Comparison of ENCODE assay signal across 23 mouse cellular contexts in the genomic region with DNA sequence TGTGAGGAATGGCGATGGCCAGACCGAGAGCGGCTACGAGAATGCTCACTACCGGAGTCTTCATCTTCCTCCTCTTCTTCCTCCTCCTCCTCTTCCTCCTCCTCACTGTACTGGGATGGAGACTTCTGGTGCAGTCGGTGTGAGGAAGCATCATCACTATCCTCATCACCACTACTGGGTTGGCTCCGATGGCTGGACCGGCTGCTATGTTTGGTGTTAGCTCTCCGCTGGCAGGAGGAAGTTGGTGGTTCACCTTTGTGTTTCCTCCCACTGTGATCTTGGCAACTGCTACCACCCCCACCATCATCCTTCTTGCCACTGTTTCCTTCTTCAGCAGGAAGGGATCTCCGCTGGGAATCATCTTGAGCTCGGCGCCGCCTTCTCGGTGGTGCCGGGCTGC. TPM values are rescaled to one million over a fixed set of nuclear protein-coding genes. Genes with fewer than 3 reads are reported as not detected.
DNase-seq lines count a peak whose midpoint lies in the region; ATAC-seq and TF ChIP-seq lines count a peak whose summit lies in the region.
"Had no signal": no experiment of that assay in that cellular context is flagged by ENCODE, and none has a peak within 500 bp of the region (broad histone marks: within the 10 kb centered on the region; RNA-seq: fewer than 3 reads in every experiment).

No protein-coding gene starts in this region.

- no peaks in the 10 kb centered on the region for H3K4me1 ChIP-seq in heart, embryonic 10.5 days
- peaks cover 13% of the 10 kb centered on the region for H3K4me1 ChIP-seq in liver, embryonic 12.5 days
- H3K4me1 ChIP-seq in liver, postnatal 0 days (ENCODE audit: insufficient read depth) = no peaks in the 10 kb centered on the region
- no peaks in the 10 kb centered on the region for H3K4me1 ChIP-seq in hindbrain, embryonic 16.5 days (ENCODE audit: control insufficient read depth, insufficient read depth, low read depth, low read length)
- H3K4me1 ChIP-seq: embryonic facial prominence, embryonic 13.5 days; embryonic facial prominence, embryonic 15.5 days; forebrain, embryonic 10.5 days; forebrain, embryonic 12.5 days had no signal

- H3K9me3 ChIP-seq in heart, embryonic 10.5 days = no peaks in the 10 kb centered on the region
- H3K9me3 ChIP-seq in liver, embryonic 12.5 days (replicated peaks) = no peaks in the 10 kb centered on the region
- H3K9me3 ChIP-seq in liver, postnatal 0 days (ENCODE audit: low read length) = no peaks in the 10 kb centered on the region
- H3K9me3 ChIP-seq in hindbrain, embryonic 16.5 days (ENCODE audit: control insufficient read depth, low read length) = no peaks in the 10 kb centered on the region
- H3K9me3 ChIP-seq: embryonic facial prominence, embryonic 13.5 days; embryonic facial prominence, embryonic 15.5 days; forebrain, embryonic 10.5 days; forebrain, embryonic 12.5 days had no signal

- WGBS in heart, embryonic 10.5 days = 96% methylated on average over 15 of the region's 15 CpGs
- WGBS in liver, embryonic 12.5 days (ENCODE audit: insufficient replicate concordance) = 89% methylated on average over 15 of the region's 15 CpGs
- WGBS in liver, postnatal 0 days (ENCODE audit: insufficient replicate concordance) = 97% methylated on average over 15 of the region's 15 CpGs
- WGBS in hindbrain, embryonic 16.5 days = 94% methylated on average over 15 of the region's 15 CpGs

- peak; percentile 73 for DNase-seq in heart, embryonic 10.5 days (ENCODE audit: low spot score)
- no peak for DNase-seq in heart, adult 18-20 months
- no peak for DNase-seq in liver, postnatal 0 days
- DNase-seq in testis, postnatal 10 days (ENCODE audit: low spot score) = peak; percentile 37
- DNase-seq in testis, postnatal 14 days (ENCODE audit: low spot score) = no peak
- DNase-seq: adrenal gland, adult 2 months; adrenal gland, postnatal 10 days; adrenal gland, postnatal 25 days; cerebellum, adult 11 months; cerebellum, adult 18-20 months; cerebellum, adult 8-10 months; cerebellum, adult 9-11 months; cerebellum, postnatal 14 days; cerebellum, postnatal 36 days; embryo, embryonic 11 days had no signal

- no peak for TF ChIP-seq CTCF in liver, postnatal 0 days (IDR thresholded peaks at IDR 0.05; ENCODE audit: low read depth)

- peaks cover 75% of the 10 kb centered on the region for H3K36me3 ChIP-seq in heart, embryonic 10.5 days
- H3K36me3 ChIP-seq in liver, embryonic 12.5 days = peaks cover 72% of the 10 kb centered on the region
- peaks cover 52% of the 10 kb centered on the region for H3K36me3 ChIP-seq in liver, postnatal 0 days (replicated peaks; ENCODE audit: insufficient read depth, low read length)
- peaks cover 33% of the 10 kb centered on the region for H3K36me3 ChIP-seq in hindbrain, embryonic 16.5 days (ENCODE audit: control insufficient read depth, insufficient read depth, low read length)

- H3K27me3 ChIP-seq in heart, embryonic 10.5 days (ENCODE audit: insufficient read depth, poor library complexity, severe bottlenecking) = no peaks in the 10 kb centered on the region
- H3K27me3 ChIP-seq in liver, embryonic 12.5 days (replicated peaks) = no peaks in the 10 kb centered on the region
- H3K27me3 ChIP-seq in liver, postnatal 0 days (ENCODE audit: insufficient read depth, low read length) = no peaks in the 10 kb centered on the region
- H3K27me3 ChIP-seq in hindbrain, embryonic 16.5 days (replicated peaks; ENCODE audit: control insufficient read depth, insufficient read depth, low read length) = no peaks in the 10 kb centered on the region
- H3K27me3 ChIP-seq: embryonic facial prominence, embryonic 13.5 days; embryonic facial prominence, embryonic 15.5 days; forebrain, embryonic 12.5 days had no signal

- TF ChIP-seq EP300 in liver, postnatal 0 days (IDR thresholded peaks at IDR 0.05; ENCODE audit: low read depth) = no peak

- no peak overlapping the region for H3K4me3 ChIP-seq in heart, embryonic 10.5 days
- no peak overlapping the region for H3K4me3 ChIP-seq in liver, embryonic 12.5 days
- no peak overlapping the region for H3K4me3 ChIP-seq in liver, postnatal 0 days (ENCODE audit: low read depth, low read length)
- H3K4me3 ChIP-seq in hindbrain, embryonic 16.5 days (ENCODE audit: low read length) = no peak overlapping the region
- H3K4me3 ChIP-seq: embryonic facial prominence, embryonic 13.5 days; embryonic facial prominence, embryonic 15.5 days; erythroblast, embryonic 14.5 days; forebrain, embryonic 10.5 days; forebrain, embryonic 12.5 days had no signal

- no peak for ATAC-seq in liver, embryonic 12.5 days
- ATAC-seq in liver, postnatal 0 days = no peak
- ATAC-seq in hindbrain, embryonic 16.5 days = no peak
- ATAC-seq: forebrain, embryonic 14.5 days had no signal

- no peak overlapping the region for H3K27ac ChIP-seq in heart, embryonic 10.5 days
- H3K27ac ChIP-seq in liver, embryonic 12.5 days = peak overlapping the region; percentile 25; the same call in 1 of the 2 replicates
- H3K27ac ChIP-seq in liver, postnatal 0 days (ENCODE audit: low read depth) = no peak overlapping the region
- no peak overlapping the region for H3K27ac ChIP-seq in hindbrain, embryonic 16.5 days (ENCODE audit: low read depth, low read length)
- H3K27ac ChIP-seq: embryonic facial prominence, embryonic 13.5 days; embryonic facial prominence, embryonic 15.5 days; forebrain, embryonic 10.5 days; forebrain, embryonic 12.5 days had no signal

- H3K4me2 ChIP-seq in liver, embryonic 12.5 days = no peak overlapping the region
- H3K4me2 ChIP-seq in liver, postnatal 0 days (ENCODE audit: low read depth, low read length) = no peak overlapping the region
- no peak overlapping the region for H3K4me2 ChIP-seq in hindbrain, embryonic 16.5 days (ENCODE audit: low read length)
- H3K4me2 ChIP-seq: embryonic facial prominence, embryonic 13.5 days; embryonic facial prominence, embryonic 15.5 days; forebrain, embryonic 12.5 days had no signal

- H3K9ac ChIP-seq in liver, embryonic 12.5 days = no peak overlapping the region
- no peak overlapping the region for H3K9ac ChIP-seq in liver, postnatal 0 days (replicated peaks)
- H3K9ac ChIP-seq in hindbrain, embryonic 16.5 days (ENCODE audit: low read depth, low read length) = no peak overlapping the region
- H3K9ac ChIP-seq: embryonic facial prominence, embryonic 13.5 days; embryonic facial prominence, embryonic 15.5 days; forebrain, embryonic 12.5 days had no signal

RNA-seq across cellular contexts. Expression of a gene that starts 10.2 kb away (rescaled TPM):
- polyA plus RNA-seq in heart, embryonic 10.5 days (2016; fragmentation: Nextera tagmentation; extraction: Ambion mirVana) = 13.2 and 19.5 TPM in 2 replicates
- total RNA-seq in heart, adult 18-20 months (2021) = 1 to 10 TPM; 4.1 to 4.4 TPM
- polyA plus RNA-seq in liver, embryonic 12.5 days (2016; fragmentation: Nextera tagmentation; extraction: Ambion mirVana) = 82.1 and 88.2 TPM in 2 replicates
- 41.0 and 44.8 TPM in 2 replicates for polyA plus RNA-seq in liver, postnatal 0 days (2015; fragmentation: Nextera tagmentation; extraction: Ambion mirVana)
- polyA plus RNA-seq in hindbrain, embryonic 16.5 days (2015; fragmentation: Nextera tagmentation; extraction: Ambion mirVana) = 9.4 and 13.1 TPM in 2 replicates

RNA-seq across cellular contexts. Expression of a gene that starts 32.6 kb away (rescaled TPM):
- 1.7 and 3.6 TPM in 2 replicates for polyA plus RNA-seq in heart, embryonic 10.5 days (2016; fragmentation: Nextera tagmentation; extraction: Ambion mirVana)
- total RNA-seq in heart, adult 18-20 months (2021) = 1 to 10 TPM; 3.4 to 4.8 TPM
- 1.3 and 1.9 TPM in 2 replicates for polyA plus RNA-seq in liver, embryonic 12.5 days (2016; fragmentation: Nextera tagmentation; extraction: Ambion mirVana)
- polyA plus RNA-seq in liver, postnatal 0 days (2015; fragmentation: Nextera tagmentation; extraction: Ambion mirVana) = 0.23 and 0.72 TPM in 2 replicates
- polyA plus RNA-seq in hindbrain, embryonic 16.5 days (2015; fragmentation: Nextera tagmentation; extraction: Ambion mirVana) = 17.8 and 17.9 TPM in 2 replicates

RNA-seq across cellular contexts. Expression of a gene that starts 50.0 kb away (rescaled TPM):
- 109 and 151 TPM in 2 replicates for polyA plus RNA-seq in heart, embryonic 10.5 days (2016; fragmentation: Nextera tagmentation; extraction: Ambion mirVana)
- total RNA-seq in heart, adult 18-20 months (2021) = 10 to 100 TPM; 82.0 to 98.0 TPM
- 55.8 and 58.1 TPM in 2 replicates for polyA plus RNA-seq in liver, embryonic 12.5 days (2016; fragmentation: Nextera tagmentation; extraction: Ambion mirVana)
- 156 and 161 TPM in 2 replicates for polyA plus RNA-seq in liver, postnatal 0 days (2015; fragmentation: Nextera tagmentation; extraction: Ambion mirVana)
- 95.4 and 100 TPM in 2 replicates for polyA plus RNA-seq in hindbrain, embryonic 16.5 days (2015; fragmentation: Nextera tagmentation; extraction: Ambion mirVana)

Comparison
In these comparisons a context has a peak if more than half of its experiments do, and no peak if none do; other contexts are left out.
1. DNase-seq: peak in heart, embryonic 10.5 days (single experiment) and testis, postnatal 10 days (single experiment); none in heart, adult 18-20 months (0 of 2), liver, postnatal 0 days (single experiment) and testis, postnatal 14 days (single experiment).